ENCODE assay signal across 12 mouse cellular contexts in genomic region chr8:35946539-35946940, GRCm38 (mm10).
DNase-seq lines count a peak whose midpoint lies in the region; ATAC-seq and TF ChIP-seq lines count a peak whose summit lies in the region.
"Had no signal": no experiment of that assay in that cellular context is flagged by ENCODE, and none has a peak within 500 bp of the region (broad histone marks: within the 10 kb centered on the region; RNA-seq: fewer than 3 reads in every experiment).

No protein-coding gene starts in this region.

- H3K9ac ChIP-seq in heart, adult 2 months (ENCODE audit: low read depth, low read length) = no peak overlapping the region
- H3K9ac ChIP-seq in lung, embryonic 15.5 days = no peak overlapping the region
- H3K9ac ChIP-seq: limb, embryonic 13.5 days; neural tube, embryonic 12.5 days had no signal

- H3K27ac ChIP-seq in heart, adult 2 months = no peak overlapping the region
- H3K27ac ChIP-seq in lung, embryonic 15.5 days = no peak overlapping the region
- H3K27ac ChIP-seq in embryonic facial prominence, embryonic 10.5 days (replicated peaks) = no peak overlapping the region
- H3K27ac ChIP-seq: limb, embryonic 13.5 days; neural tube, embryonic 12.5 days had no signal

- peak; percentile 12; the same call in 1 of the 2 replicates for TF ChIP-seq CTCF in heart, adult 2 months (IDR thresholded peaks at IDR 0.05)

- H3K79me2 ChIP-seq in heart, adult 2 months (replicated peaks; ENCODE audit: control insufficient read depth, insufficient read depth, low read length) = no peaks in the 10 kb centered on the region

- no peaks in the 10 kb centered on the region for H3K36me3 ChIP-seq in heart, adult 2 months (ENCODE audit: control insufficient read depth, insufficient read depth, low read length)
- no peaks in the 10 kb centered on the region for H3K36me3 ChIP-seq in lung, embryonic 15.5 days
- no peaks in the 10 kb centered on the region for H3K36me3 ChIP-seq in embryonic facial prominence, embryonic 10.5 days (replicated peaks)
- H3K36me3 ChIP-seq: limb, embryonic 13.5 days; neural tube, embryonic 12.5 days had no signal

- no peak for DNase-seq in heart, adult 2 months
- DNase-seq in heart, adult 18-20 months = no peak
- no peak for DNase-seq in lung, postnatal 14 days
- peak; percentile 38 for DNase-seq in embryonic facial prominence, embryonic 10.5 days (ENCODE audit: low spot score)
- DNase-seq in naive thymus-derived CD4-positive, alpha-beta T cell, adult 2 months (ENCODE audit: low read depth) = peak; percentile 48
- no peak for DNase-seq in layer of hippocampus, adult 8-10 months (ENCODE audit: low spot score in 2 of 2)
- DNase-seq in right cerebral cortex, postnatal 25 days = no peak
- DNase-seq: cerebellum, postnatal 25 days had no signal

- H3K9me3 ChIP-seq in lung, embryonic 15.5 days = no peaks in the 10 kb centered on the region
- no peaks in the 10 kb centered on the region for H3K9me3 ChIP-seq in embryonic facial prominence, embryonic 10.5 days
- H3K9me3 ChIP-seq: limb, embryonic 13.5 days; megakaryocyte, embryonic 14.5 days; neural tube, embryonic 12.5 days had no signal

- intact Hi-C loops in heart, adult 2 months (cut with DNase I) = no loop called here

- TF ChIP-seq EP300 in heart, adult 2 months (IDR thresholded peaks at IDR 0.05; ENCODE audit: insufficient read depth, low read depth, low read length) = no peak

- ATAC-seq in lung, embryonic 15.5 days (ENCODE audit: borderline replicate concordance, extremely low read depth, low FRiP score, low TSS enrichment) = peak; percentile 41; the same call in 1 of the 2 replicates

- no peak overlapping the region; the same call in 1 of the 2 replicates for H3K4me2 ChIP-seq in lung, embryonic 15.5 days
- H3K4me2 ChIP-seq: limb, embryonic 13.5 days; neural tube, embryonic 12.5 days had no signal

- no peaks in the 10 kb centered on the region for H3K27me3 ChIP-seq in heart, adult 2 months (ENCODE audit: control insufficient read depth, insufficient read depth, low read length)
- H3K27me3 ChIP-seq in lung, embryonic 15.5 days = no peaks in the 10 kb centered on the region
- H3K27me3 ChIP-seq in embryonic facial prominence, embryonic 10.5 days (replicated peaks; ENCODE audit: low read depth, poor library complexity, severe bottlenecking) = no peaks in the 10 kb centered on the region
- H3K27me3 ChIP-seq: limb, embryonic 13.5 days; megakaryocyte, embryonic 14.5 days; neural tube, embryonic 12.5 days had no signal

- 60% methylated on average over 1 of the region's 1 CpGs for WGBS in heart, adult 2 months
- 25% methylated on average over 1 of the region's 1 CpGs for WGBS in lung, embryonic 15.5 days
- 50% methylated on average over 1 of the region's 1 CpGs for WGBS in embryonic facial prominence, embryonic 10.5 days

- TF ChIP-seq POLR2A in heart, adult 2 months (IDR thresholded peaks at IDR 0.05; ENCODE audit: insufficient read depth, low read depth, low read length) = no peak

- H3K4me3 ChIP-seq in heart, adult 2 months = no peak overlapping the region
- no peak overlapping the region for H3K4me3 ChIP-seq in lung, embryonic 15.5 days
- no peak overlapping the region for H3K4me3 ChIP-seq in embryonic facial prominence, embryonic 10.5 days
- H3K4me3 ChIP-seq: limb, embryonic 13.5 days; megakaryocyte, embryonic 14.5 days; neural tube, embryonic 12.5 days had no signal

- no peaks in the 10 kb centered on the region for H3K4me1 ChIP-seq in heart, adult 2 months (ENCODE audit: control insufficient read depth, insufficient read depth, low read length)
- peaks cover 27% of the 10 kb centered on the region; the same call in 1 of the 2 replicates for H3K4me1 ChIP-seq in lung, embryonic 15.5 days
- H3K4me1 ChIP-seq in embryonic facial prominence, embryonic 10.5 days = peaks cover 21% of the 10 kb centered on the region
- H3K4me1 ChIP-seq: megakaryocyte, embryonic 14.5 days; neural tube, embryonic 12.5 days had no signal

Comparison
In these comparisons a context has a peak if more than half of its experiments do, and no peak if none do; other contexts are left out.
1. DNase-seq: peak in embryonic facial prominence, embryonic 10.5 days (single experiment) and naive thymus-derived CD4-positive, alpha-beta T cell, adult 2 months (single experiment); none in heart, adult 2 months (0 of 2), heart, adult 18-20 months (0 of 2), lung, postnatal 14 days (single experiment), layer of hippocampus, adult 8-10 months (0 of 2) and right cerebral cortex, postnatal 25 days (single experiment).